Mouse (Mus musculus) thymus, postnatal 14 days (tissue): ENCODE data around the gene Gja10.
A peak's percentile ranks its signal among the peaks of the same experiment; 100 is the strongest.

Source experiments
- DNase-seq: peaks from one replicate; pipeline ENCODE4 v3.0.0; 2021

Gja10 gene

GRCm38 (mm10) chr4:32560724-32561554 is 41.6 kb downstream of the Gja10 start:
- peak; percentile 61 for DNase-seq

GRCm38 (mm10) chr4:32560246-32560645 is 42.3 kb downstream of the Gja10 start:
- DNase-seq, result peak; percentile 90

GRCm38 (mm10) chr4:32555506-32555905 is 47.1 kb downstream of the Gja10 start:
- DNase-seq, result no peak

- DNase-seq, result peak; percentile 40
Measured at GRCm38 (mm10) chr4:32551337-32551736, 51.2 kb downstream of the Gja10 start.

GRCm38 (mm10) chr4:32549150-32549549 is 53.4 kb downstream of the Gja10 start:
- no peak for DNase-seq
